Mouse (Mus musculus) MEL (cell line): Measurements from ENCODE around the gene Gramd1c. TPM values are rescaled to one million over a fixed set of nuclear protein-coding genes. Genes with fewer than 3 reads are reported as not detected.

Source experiments
- DNase-seq: peaks from one replicate; pipeline ENCODE4 v3.0.0; 2011; ENCODE audit warnings: low read depth, low spot score
- H3K27ac ChIP-seq: 2 replicates; pipeline ENCODE4 v1.5.1; 2012; ENCODE audit warnings: low read depth, mild to moderate bottlenecking, control low read depth, low read length, moderate library complexity; ENCODE audit not compliant: control insufficient read depth
- H3K27me3 ChIP-seq, 2 experiments: fragments of 150-350 bp in 1 of 2; sonication (generic) in 1 of 2; 2 replicates each; pipeline ENCODE4 v1.6.1; 2012; ENCODE audit warnings: low read length in 2 of 2, mild to moderate bottlenecking in 2 of 2, improper control_type of control experiment in 1 of 2, moderate library complexity in 1 of 2; ENCODE audit not compliant: insufficient read depth in 2 of 2, control insufficient read depth in 1 of 2
- H3K36me3 ChIP-seq, 2 experiments: 2 replicates each; pipeline ENCODE4 v1.6.1; 2012 to 2014; ENCODE audit warnings: low read length in 2 of 2, improper control_type of control experiment in 1 of 2, inconsistent platforms in 1 of 2, mild to moderate bottlenecking in 1 of 2; ENCODE audit not compliant: insufficient read depth in 2 of 2, control insufficient read depth in 1 of 2
- H3K4me1 ChIP-seq, 2 experiments: fragments of 150-350 bp in 1 of 2; sonication (generic) in 1 of 2; 2 replicates each; pipeline ENCODE4 v1.6.1; 2012; ENCODE audit warnings: low read length in 2 of 2, improper control_type of control experiment in 1 of 2, mild to moderate bottlenecking in 1 of 2; ENCODE audit not compliant: insufficient read depth in 2 of 2, control insufficient read depth in 1 of 2
- H3K4me3 ChIP-seq, 2 experiments: fragments of 150-350 bp in 1 of 2; sonication (generic) in 1 of 2; 2 replicates each; pipeline ENCODE4 v1.5.1; 2012; ENCODE audit warnings: low read depth in 2 of 2, low read length in 2 of 2, mild to moderate bottlenecking in 2 of 2, moderate library complexity in 2 of 2, control low read depth in 1 of 2, improper control_type of control experiment in 1 of 2; ENCODE audit not compliant: control insufficient read depth in 1 of 2, insufficient read depth in 1 of 2
- H3K79me2 ChIP-seq: 2 replicates; pipeline ENCODE4 v1.6.1; 2012; ENCODE audit warnings: mild to moderate bottlenecking, low read length, moderate library complexity; ENCODE audit not compliant: control insufficient read depth, poor library complexity, insufficient read depth
- H3K9ac ChIP-seq: 2 replicates; pipeline ENCODE4 v1.6.1; 2012; ENCODE audit warnings: low read depth, mild to moderate bottlenecking, control low read depth, low read length, moderate library complexity; ENCODE audit not compliant: control insufficient read depth, poor library complexity, severe bottlenecking
- H3K9me3 ChIP-seq: fragments of 150-350 bp; sonication (generic); replicated peaks from 2 replicates; pipeline ENCODE4 v1.6.1; 2012; ENCODE audit warnings: mild to moderate bottlenecking, low read length, improper control_type of control experiment, moderate library complexity; ENCODE audit not compliant: insufficient read depth
- CHD1 ChIP-seq: IDR thresholded peaks from 2 replicates; pipeline ENCODE4 v1.6.1; 2012; ENCODE audit warnings: low read depth, mild to moderate bottlenecking, inconsistent platforms, low read length, improper control_type of control experiment
- CTCF ChIP-seq, 3 experiments: IDR thresholded peaks in 2 of 3; conservative IDR thresholded peaks in 1 of 3; 2 replicates each; pipeline ENCODE4 v1.5.1; 2011 to 2012; ENCODE audit warnings: low read length in 3 of 3, low read depth in 2 of 3, mild to moderate bottlenecking in 2 of 3, improper control_type of control experiment in 1 of 3, inconsistent platforms in 1 of 3, mixed read lengths in 1 of 3, moderate library complexity in 1 of 3; ENCODE audit not compliant: control insufficient read depth in 1 of 3, insufficient read depth in 1 of 3, poor library complexity in 1 of 3, severe bottlenecking in 1 of 3
- ELF1 ChIP-seq: IDR thresholded peaks from 2 replicates; pipeline ENCODE4 v1.6.1; 2014; ENCODE audit warnings: low read depth, mild to moderate bottlenecking, inconsistent platforms, low read length, improper control_type of control experiment, moderate library complexity
- EP300 ChIP-seq, 2 experiments: IDR thresholded peaks; 2 replicates each; pipeline ENCODE4 v1.6.1; 2011; ENCODE audit warnings: improper control_type of control experiment in 2 of 2, low read length in 2 of 2, low read depth in 1 of 2, mild to moderate bottlenecking in 1 of 2
- GABPA ChIP-seq: IDR thresholded peaks from 2 replicates; pipeline ENCODE4 v1.6.1; 2012; ENCODE audit warnings: low read depth, mild to moderate bottlenecking, inconsistent platforms, low read length, improper control_type of control experiment, moderate library complexity
- JUND ChIP-seq: IDR thresholded peaks from 2 replicates; pipeline ENCODE4 v1.6.1; 2011; ENCODE audit warnings: low read depth, mild to moderate bottlenecking, improper control_type of control experiment, low read length
- KAT2A ChIP-seq: conservative IDR thresholded peaks from 2 replicates; pipeline ENCODE4 v1.6.1; 2012; ENCODE audit warnings: low read depth, low read length, improper control_type of control experiment, inconsistent platforms
- MAFK ChIP-seq: IDR thresholded peaks from 2 replicates; pipeline ENCODE4 v1.6.1; 2011; ENCODE audit warnings: low read depth, mild to moderate bottlenecking, low read length, improper control_type of control experiment, borderline replicate concordance
- MAZ ChIP-seq: IDR thresholded peaks from 2 replicates; pipeline ENCODE4 v1.6.1; 2012; ENCODE audit warnings: low read depth, mild to moderate bottlenecking, inconsistent platforms, low read length, improper control_type of control experiment
- MEF2A ChIP-seq: IDR thresholded peaks from 2 replicates; pipeline ENCODE4 v1.6.1; 2014; ENCODE audit warnings: low read depth, mild to moderate bottlenecking, inconsistent platforms, low read length, improper control_type of control experiment; ENCODE audit not compliant: poor library complexity, insufficient replicate concordance, severe bottlenecking; ENCODE audit errors: extremely low read depth
- MXI1 ChIP-seq: IDR thresholded peaks from 2 replicates; pipeline ENCODE4 v1.6.1; 2011; ENCODE audit warnings: mild to moderate bottlenecking, low read depth, low read length, improper control_type of control experiment
- MYB ChIP-seq: IDR thresholded peaks from 2 replicates; pipeline ENCODE4 v1.6.1; 2011; ENCODE audit warnings: mild to moderate bottlenecking, low read depth, low read length, improper control_type of control experiment
- MYC ChIP-seq: IDR thresholded peaks from 2 replicates; pipeline ENCODE4 v1.6.1; 2011; ENCODE audit warnings: low read depth, mild to moderate bottlenecking, low read length, improper control_type of control experiment, moderate library complexity
- NRF1 ChIP-seq: IDR thresholded peaks from 2 replicates; pipeline ENCODE4 v1.6.1; 2014; ENCODE audit warnings: low read depth, mild to moderate bottlenecking, inconsistent platforms, low read length, improper control_type of control experiment, moderate library complexity; ENCODE audit not compliant: poor library complexity, insufficient read depth, severe bottlenecking
- POLR2AphosphoS2 ChIP-seq: IDR thresholded peaks from 2 replicates; pipeline ENCODE4 v1.6.1; 2011; ENCODE audit warnings: low read length, improper control_type of control experiment
- RCOR1 ChIP-seq: IDR thresholded peaks from 2 replicates; pipeline ENCODE4 v1.6.1; 2012; ENCODE audit warnings: low read depth, mild to moderate bottlenecking, inconsistent platforms, low read length, improper control_type of control experiment
- TCF12 ChIP-seq: IDR thresholded peaks from 2 replicates; pipeline ENCODE4 v1.6.1; 2014; ENCODE audit warnings: low read depth, mild to moderate bottlenecking, inconsistent platforms, low read length, improper control_type of control experiment, moderate library complexity
- USF2 ChIP-seq, 2 experiments: IDR thresholded peaks; 2 replicates each; pipeline ENCODE4 v1.6.1; 2011 to 2012; ENCODE audit warnings: improper control_type of control experiment in 2 of 2, low read length in 2 of 2, borderline replicate concordance in 1 of 2, inconsistent platforms in 1 of 2, low read depth in 1 of 2, mild to moderate bottlenecking in 1 of 2; ENCODE audit not compliant: insufficient read depth in 1 of 2
- ZC3H11A ChIP-seq: IDR thresholded peaks from 2 replicates; pipeline ENCODE4 v1.6.1; 2012; ENCODE audit warnings: low read depth, mild to moderate bottlenecking, inconsistent platforms, low read length, improper control_type of control experiment
- ZMIZ1 ChIP-seq: IDR thresholded peaks from 2 replicates; pipeline ENCODE4 v1.6.1; 2012; ENCODE audit warnings: low read depth, mild to moderate bottlenecking, inconsistent platforms, low read length, improper control_type of control experiment, moderate library complexity
- ZNF384 ChIP-seq: IDR thresholded peaks from 2 replicates; pipeline ENCODE4 v1.6.1; 2012; ENCODE audit warnings: low read depth, mild to moderate bottlenecking, inconsistent platforms, low read length, improper control_type of control experiment
- polyA plus RNA-seq, 2 experiments: library from polyadenylated mRNA; stranded (reverse) in 1 of 2; unstranded in 1 of 2; fragments of >175 nt in 1 of 2; fragments of >200 nt in 1 of 2; gene quantifications; 2 replicates each; pipeline versions ENCODE4 v1.2.1 to v1.2.4; 2012; ENCODE audit warnings: low replicate concordance in 2 of 2, low read depth in 1 of 2; ENCODE audit not compliant: insufficient read length in 2 of 2, insufficient read depth in 1 of 2, missing spikeins in 1 of 2
- total RNA-seq: library from RNA; depleted of rRNA; stranded (reverse); fragments of 300-350 nt; gene quantifications from 2 replicates; pipeline ENCODE4 v1.2.3, GENCODE M21; 2012

Gene Gramd1c
- total and polyA plus RNA-seq, 3 experiments: 1.5 to 2.7 TPM; not detected in 1

- TF ChIP-seq MYB: no peak
- TF ChIP-seq TCF12: no peak
- TF ChIP-seq MXI1: no peak
- TF ChIP-seq ZC3H11A: no peak
- no peak for TF ChIP-seq JUND
- TF ChIP-seq ZNF384: no peak
- TF ChIP-seq KAT2A: no peak
- TF ChIP-seq ZMIZ1: no peak
- TF ChIP-seq ELF1: no peak
- no peak for TF ChIP-seq MYC
- TF ChIP-seq CHD1: no peak
- no peak for TF ChIP-seq POLR2AphosphoS2
- TF ChIP-seq USF2 (IDR thresholded peaks at IDR 0.05; ENCODE audit: borderline replicate concordance in 1 of 2, insufficient read depth in 1 of 2, low read depth in 1 of 2, low read length in 2 of 2): no peak
- no peak for TF ChIP-seq NRF1
- H3K4me1 ChIP-seq: peaks cover 0 to 6% of the 10 kb centered on the region in 2 experiments; a peak in 1 of 4 replicates
- no peaks in the 10 kb centered on the region for H3K79me2 ChIP-seq
- H3K27me3 ChIP-seq: no peaks in the 10 kb centered on the region; a peak in 1 of 4 replicates
- no peak overlapping the region for H3K4me3 ChIP-seq
- H3K36me3 ChIP-seq: peaks cover 0 to 2% of the 10 kb centered on the region in 2 experiments; a peak in 1 of 4 replicates
- H3K9ac ChIP-seq: no peak overlapping the region
- no peak overlapping the region for H3K27ac ChIP-seq
- no peaks in the 10 kb centered on the region for H3K9me3 ChIP-seq
- DNase-seq: no peak
Observed at GRCm38 (mm10) chr16:44052390-44052789, 10.8 kb downstream of the Gramd1c start.

GRCm38 (mm10) chr16:44050139-44050538 lies 13.0 kb downstream of the Gramd1c start:
- DNase-seq: peak; percentile 39
- Histone ChIP-seq H3K27me3 (no peaks in the 10 kb centered on the region; a peak in 1 of 4 replicates), H3K27ac (no peak overlapping the region), H3K36me3 (no peaks in the 10 kb centered on the region), H3K4me1 (no peaks in the 10 kb centered on the region), H3K9ac (no peak overlapping the region), H3K79me2 (no peaks in the 10 kb centered on the region), H3K4me3 (no peak overlapping the region), H3K9me3 (no peaks in the 10 kb centered on the region)
- TF ChIP-seq MEF2A (no peak), CHD1 (no peak), CTCF (IDR thresholded peaks at IDR 0.05 in 2 of 3, conservative IDR thresholded peaks at IDR 0.05 in 1 of 3; ENCODE audit: control insufficient read depth in 1 of 3, insufficient read depth in 1 of 3, low read depth in 2 of 3, low read length in 3 of 3, poor library complexity in 1 of 3, severe bottlenecking in 1 of 3) (no peak), ZMIZ1 (no peak), MAFK (no peak), RCOR1 (no peak), ELF1 (no peak), NRF1 (no peak), MAZ (no peak), EP300 (IDR thresholded peaks at IDR 0.05; ENCODE audit: low read depth in 1 of 2, low read length in 2 of 2) (no peak), GABPA (no peak)
